8 mouse cellular contexts compared by ENCODE assay signal in the genomic region with DNA sequence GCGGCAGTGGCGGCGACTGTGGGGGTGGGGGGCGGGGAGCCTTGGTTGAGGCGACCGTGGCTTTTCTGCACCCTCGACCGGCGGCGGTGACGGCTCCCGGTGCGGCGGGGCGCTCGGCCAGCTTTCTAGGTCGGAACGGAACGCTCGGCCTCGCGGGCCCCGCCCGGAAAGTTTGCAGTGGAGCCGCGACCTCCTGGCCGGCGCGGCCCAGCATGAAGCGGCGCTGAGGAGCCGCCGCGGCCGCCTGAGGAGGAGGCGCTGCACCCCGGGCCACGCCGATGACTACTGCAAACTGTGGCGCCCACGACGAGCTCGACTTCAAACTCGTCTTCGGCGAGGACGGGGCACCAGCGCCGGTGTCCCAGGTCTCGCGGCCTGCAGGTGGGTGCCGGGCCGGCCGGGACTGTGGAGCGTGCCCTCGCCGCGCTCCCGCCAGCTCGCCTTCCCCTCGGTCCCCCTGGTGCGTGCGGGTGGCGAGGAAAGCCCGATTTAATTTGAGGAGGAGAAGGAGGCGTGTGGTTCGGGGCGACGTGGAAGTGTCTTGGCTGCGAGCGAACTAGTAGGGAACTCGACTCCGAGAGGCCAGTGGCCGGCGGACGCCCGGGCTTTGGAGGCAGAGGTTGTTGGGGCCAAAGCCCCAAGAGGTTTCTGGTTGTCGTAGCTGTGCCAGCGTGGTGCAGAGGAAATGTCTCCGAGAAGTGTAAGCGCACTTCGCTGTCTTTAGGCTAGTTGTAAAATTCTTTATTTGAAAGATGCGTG. TPM values are rescaled to one million over a fixed set of nuclear protein-coding genes. Genes with fewer than 3 reads are reported as not detected.
DNase-seq lines count a peak whose midpoint lies in the region; ATAC-seq and TF ChIP-seq lines count a peak whose summit lies in the region.

No protein-coding gene starts in this region.

- intact Hi-C loops in left cerebral cortex, adult 2 months (cut with DNase I) = no loop called here
- intact Hi-C loops in left cerebral cortex, postnatal 36 days (cut with DNase I) = no loop called here
- intact Hi-C loops in heart, postnatal 25 days (cut with DNase I) = no loop called here

- peak overlapping the region; percentile 89 for H3K4me3 ChIP-seq in left cerebral cortex, adult 2 months
- peak overlapping the region; percentile 82 for H3K4me3 ChIP-seq in embryonic fibroblast, embryonic 13.5 days (ENCODE audit: insufficient read depth, low read length)
- H3K4me3 ChIP-seq in liver, embryonic 15.5 days (replicated peaks) = peak overlapping the region; percentile 89

- no peaks in the 10 kb centered on the region for H3K36me3 ChIP-seq in liver, embryonic 15.5 days (replicated peaks)

- TF ChIP-seq CTCF in left cerebral cortex, adult 2 months (IDR thresholded peaks at IDR 0.05) = no peak
- no peak for TF ChIP-seq CTCF in embryonic fibroblast, embryonic 13.5 days (IDR thresholded peaks at IDR 0.05; ENCODE audit: borderline replicate concordance, insufficient read depth, low read length)

- H3K27me3 ChIP-seq in liver, embryonic 15.5 days = no peaks in the 10 kb centered on the region

- H3K9me3 ChIP-seq in liver, embryonic 15.5 days (replicated peaks) = no peaks in the 10 kb centered on the region

- H3K9ac ChIP-seq in liver, embryonic 15.5 days = peak overlapping the region; percentile 92

- H3K4me2 ChIP-seq in liver, embryonic 15.5 days = peak overlapping the region; percentile 76

- H3K4me1 ChIP-seq in embryonic fibroblast, embryonic 13.5 days (ENCODE audit: control insufficient read depth, insufficient read depth, low read length) = peaks cover 3% of the 10 kb centered on the region; the same call in 1 of the 2 replicates
- H3K4me1 ChIP-seq in liver, embryonic 15.5 days (replicated peaks) = peaks cover 54% of the 10 kb centered on the region

- under 1% methylated on average over 82 of the region's 83 CpGs for WGBS in liver, embryonic 15.5 days (ENCODE audit: insufficient replicate concordance)

- ATAC-seq in liver, embryonic 15.5 days (ENCODE audit: insufficient read depth) = peak; percentile 70

- no peak for DNase-seq in left cerebral cortex, adult 2 months (ENCODE audit: extremely low spot score in 1 of 2, low spot score in 2 of 2)
- no peak for DNase-seq in left cerebral cortex, postnatal 36 days (ENCODE audit: low spot score in 2 of 2)
- DNase-seq in R1 (ENCODE audit: low read depth, low spot score) = peak; percentile 73
- peak; percentile 41 for DNase-seq in heart, postnatal 25 days (ENCODE audit: low spot score)
- peak; percentile 85 for DNase-seq in neural tube, embryonic 10.5 days (ENCODE audit: extremely low spot score, low spot score)
- DNase-seq in cerebellum, adult 11 months = no peak

- peak; percentile 32 for TF ChIP-seq POLR2A in embryonic fibroblast, embryonic 13.5 days (IDR thresholded peaks at IDR 0.05; ENCODE audit: low read depth, low read length)

- H3K27ac ChIP-seq in left cerebral cortex, adult 2 months = peak overlapping the region; percentile 82
- H3K27ac ChIP-seq in embryonic fibroblast, embryonic 13.5 days (ENCODE audit: insufficient read depth, low read length) = peak overlapping the region; percentile 83
- H3K27ac ChIP-seq in liver, embryonic 15.5 days (replicated peaks) = peak overlapping the region; percentile 98

RNA-seq across cellular contexts. Expression of gene Nfatc3, which starts 1.2 kb away (rescaled TPM):
- total RNA-seq in left cerebral cortex, adult 2 months (2021) = 10 to 100 TPM; 12.1 to 13.4 TPM
- 10 to 100 TPM; 10.7 to 13.3 TPM for total RNA-seq in left cerebral cortex, postnatal 36 days (2021)
- 69.6 and 78.6 TPM in 2 replicates for polyA plus RNA-seq in embryonic fibroblast, embryonic 13.5 days (2011; ENCODE audit: insufficient read length, low read depth, missing spikeins)
- total RNA-seq in heart, postnatal 25 days (2021) = 10 to 100 TPM; 19.3 to 21.7 TPM
- 2.6 and 3.0 TPM in 2 replicates for polyA plus RNA-seq in liver, embryonic 15.5 days (2015; fragmentation: Nextera tagmentation; extraction: Ambion mirVana)

RNA-seq across cellular contexts. Expression of gene Ddx28, which starts 48.1 kb away (rescaled TPM):
- 10 to 100 TPM; 14.1 to 14.9 TPM for total RNA-seq in left cerebral cortex, adult 2 months (2021)
- 10 to 100 TPM; 14.0 to 16.3 TPM for total RNA-seq in left cerebral cortex, postnatal 36 days (2021)
- polyA plus RNA-seq in embryonic fibroblast, embryonic 13.5 days (2011; ENCODE audit: insufficient read length, low read depth, missing spikeins) = 7.3 and 8.8 TPM in 2 replicates
- total RNA-seq in heart, postnatal 25 days (2021) = 10 to 100 TPM; 10.1 to 10.3 TPM
- polyA plus RNA-seq in liver, embryonic 15.5 days (2015; fragmentation: Nextera tagmentation; extraction: Ambion mirVana) = 9.8 and 10.0 TPM in 2 replicates

RNA-seq across cellular contexts. Expression of gene Dpep2nb, which starts 54.0 kb away (rescaled TPM):
- total RNA-seq in left cerebral cortex, adult 2 months (2021) = not detected
- total RNA-seq in left cerebral cortex, postnatal 36 days (2021) = under 1 TPM; 0.30 to 0.36 TPM
- polyA plus RNA-seq in embryonic fibroblast, embryonic 13.5 days (2011; ENCODE audit: insufficient read length, low read depth, missing spikeins) = not detected in 2 replicates
- total RNA-seq in heart, postnatal 25 days (2021) = not detected
- not detected in 2 replicates for polyA plus RNA-seq in liver, embryonic 15.5 days (2015; fragmentation: Nextera tagmentation; extraction: Ambion mirVana)

Comparison
In these comparisons a context has a peak if more than half of its experiments do, and no peak if none do; other contexts are left out.
1. DNase-seq: peak in R1 (single experiment), heart, postnatal 25 days (single experiment) and neural tube, embryonic 10.5 days (single experiment); none in left cerebral cortex, adult 2 months (0 of 2), left cerebral cortex, postnatal 36 days (0 of 2) and cerebellum, adult 11 months (single experiment).
2. Peak in every context shown above with its lines, with median percentiles within 50 percentile points of each other: H3K27ac ChIP-seq and H3K4me3 ChIP-seq.